30 mouse cellular contexts compared by ENCODE assay signal in the genomic region with DNA sequence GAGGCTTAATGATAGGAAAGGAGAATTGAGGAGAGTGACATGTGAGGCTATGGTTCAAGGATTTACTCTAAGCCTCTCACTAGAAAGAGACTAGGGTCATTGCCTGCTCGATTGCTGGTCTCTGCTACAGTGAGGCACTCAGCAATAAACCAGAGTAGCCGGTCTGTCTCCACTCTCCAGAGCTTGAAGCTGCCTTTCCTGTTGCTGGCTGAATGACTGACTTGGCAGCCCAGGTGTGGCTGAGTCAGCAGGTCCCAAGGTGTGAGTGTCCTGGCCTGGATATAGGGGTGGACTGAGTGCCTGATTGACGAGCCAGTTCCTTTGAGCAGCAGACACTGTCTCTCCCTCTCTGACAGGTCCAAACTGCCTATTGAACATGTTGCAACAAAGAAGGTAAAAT. TPM values are rescaled to one million over a fixed set of nuclear protein-coding genes. Genes with fewer than 3 reads are reported as not detected.
DNase-seq lines count a peak whose midpoint lies in the region; ATAC-seq and TF ChIP-seq lines count a peak whose summit lies in the region.
"Had no signal": no experiment of that assay in that cellular context is flagged by ENCODE, and none has a peak within 500 bp of the region (broad histone marks: within the 10 kb centered on the region; RNA-seq: fewer than 3 reads in every experiment).

No protein-coding gene starts in this region.

- no peaks in the 10 kb centered on the region for H3K36me3 ChIP-seq in intestine, embryonic 15.5 days
- no peaks in the 10 kb centered on the region for H3K36me3 ChIP-seq in intestine, postnatal 0 days (ENCODE audit: control insufficient read depth, insufficient read depth)
- H3K36me3 ChIP-seq in heart, adult 2 months (ENCODE audit: control insufficient read depth, insufficient read depth, low read length): no peaks in the 10 kb centered on the region
- H3K36me3 ChIP-seq: embryonic facial prominence, embryonic 12.5 days; G1E; heart, embryonic 13.5 days; hindbrain, embryonic 12.5 days; limb, embryonic 12.5 days; midbrain, embryonic 13.5 days; neural tube, embryonic 12.5 days had no signal

- no peak overlapping the region for H3K9ac ChIP-seq in intestine, embryonic 15.5 days
- no peak overlapping the region for H3K9ac ChIP-seq in intestine, postnatal 0 days (ENCODE audit: low read depth, low read length)
- H3K9ac ChIP-seq in heart, adult 2 months (ENCODE audit: low read depth, low read length): no peak overlapping the region
- H3K9ac ChIP-seq: embryonic facial prominence, embryonic 12.5 days; forebrain, embryonic 13.5 days; heart, embryonic 13.5 days; hindbrain, embryonic 12.5 days; limb, embryonic 12.5 days; liver, postnatal 0 days; midbrain, embryonic 13.5 days; neural tube, embryonic 12.5 days had no signal

- TF ChIP-seq EP300 in heart, adult 2 months (IDR thresholded peaks at IDR 0.05; ENCODE audit: insufficient read depth, low read depth, low read length): no peak

- peak; percentile 58 for DNase-seq in gonadal fat pad, adult 2 months (ENCODE audit: low read depth)
- DNase-seq in lung, adult 2 months: peak; percentile 29
- DNase-seq in lung, postnatal 25 days (ENCODE audit: low spot score): peak; percentile 39
- no peak for DNase-seq in heart, adult 2 months
- DNase-seq in frontal cortex, postnatal 14 days (ENCODE audit: low spot score in 2 of 2): no peak
- DNase-seq in layer of hippocampus, adult 18-20 months (ENCODE audit: low spot score in 2 of 2): no peak
- DNase-seq: adrenal gland, postnatal 36 days; cerebellum, adult 11 months; cerebellum, postnatal 10 days; gastrocnemius, adult 2 months; kidney, postnatal 14 days; liver, postnatal 0 days; right cerebral cortex, postnatal 25 days; spleen, adult 18-20 months; thymus, postnatal 36 days had no signal

- ATAC-seq in intestine, embryonic 15.5 days: peak; percentile 45; the same call in 1 of the 2 replicates
- ATAC-seq in intestine, postnatal 0 days: no peak
- ATAC-seq: forebrain, embryonic 13.5 days; liver, postnatal 0 days; midbrain, embryonic 13.5 days; Patski had no signal

- no peak overlapping the region for H3K27ac ChIP-seq in intestine, embryonic 15.5 days
- no peak overlapping the region for H3K27ac ChIP-seq in intestine, postnatal 0 days (ENCODE audit: low read depth, low read length)
- H3K27ac ChIP-seq in heart, adult 2 months: no peak overlapping the region
- H3K27ac ChIP-seq: embryonic facial prominence, embryonic 12.5 days; forebrain, embryonic 13.5 days; gastrocnemius, adult 2 months; heart, embryonic 13.5 days; hindbrain, embryonic 12.5 days; limb, embryonic 12.5 days; midbrain, embryonic 13.5 days; neural tube, embryonic 12.5 days had no signal

- H3K27me3 ChIP-seq in intestine, embryonic 15.5 days (replicated peaks): no peaks in the 10 kb centered on the region
- no peaks in the 10 kb centered on the region for H3K27me3 ChIP-seq in intestine, postnatal 0 days (replicated peaks; ENCODE audit: control insufficient read depth, insufficient read depth, low read length)
- no peaks in the 10 kb centered on the region for H3K27me3 ChIP-seq in heart, adult 2 months (ENCODE audit: control insufficient read depth, insufficient read depth, low read length)
- H3K27me3 ChIP-seq: CH12.LX; embryonic facial prominence, embryonic 12.5 days; forebrain, embryonic 13.5 days; heart, embryonic 13.5 days; hindbrain, embryonic 12.5 days; limb, embryonic 12.5 days; midbrain, embryonic 13.5 days; neural tube, embryonic 12.5 days; Patski had no signal

- H3K9me3 ChIP-seq in intestine, embryonic 15.5 days: no peaks in the 10 kb centered on the region
- H3K9me3 ChIP-seq in intestine, postnatal 0 days (ENCODE audit: control insufficient read depth): no peaks in the 10 kb centered on the region
- H3K9me3 ChIP-seq: embryonic facial prominence, embryonic 12.5 days; forebrain, embryonic 13.5 days; G1E; heart, embryonic 13.5 days; hindbrain, embryonic 12.5 days; limb, embryonic 12.5 days; megakaryocyte, embryonic 14.5 days; midbrain, embryonic 13.5 days; neural tube, embryonic 12.5 days had no signal

- no peaks in the 10 kb centered on the region for H3K79me2 ChIP-seq in heart, adult 2 months (replicated peaks; ENCODE audit: control insufficient read depth, insufficient read depth, low read length)

- no peak for TF ChIP-seq POLR2A in lung, adult 2 months (IDR thresholded peaks at IDR 0.05; ENCODE audit: borderline replicate concordance, extremely low read depth, low read depth, low read length)
- TF ChIP-seq POLR2A in heart, adult 2 months (IDR thresholded peaks at IDR 0.05; ENCODE audit: insufficient read depth, low read depth, low read length): no peak

- no peak for TF ChIP-seq CTCF in intestine, postnatal 0 days (IDR thresholded peaks at IDR 0.05; ENCODE audit: low read depth)
- TF ChIP-seq CTCF in lung, adult 2 months (IDR thresholded peaks at IDR 0.05; ENCODE audit: insufficient read depth, low read length): no peak
- TF ChIP-seq CTCF in heart, adult 2 months (IDR thresholded peaks at IDR 0.05): no peak

- WGBS in intestine, embryonic 15.5 days: 58% methylated on average over 3 of the region's 3 CpGs
- 38% methylated on average over 3 of the region's 3 CpGs for WGBS in intestine, postnatal 0 days
- WGBS in lung, adult 2 months: 59% methylated on average over 3 of the region's 3 CpGs
- 83% methylated on average over 3 of the region's 3 CpGs for WGBS in heart, adult 2 months

- H3K4me3 ChIP-seq in intestine, embryonic 15.5 days (replicated peaks): no peak overlapping the region
- no peak overlapping the region for H3K4me3 ChIP-seq in intestine, postnatal 0 days (ENCODE audit: low read depth, low read length)
- no peak overlapping the region for H3K4me3 ChIP-seq in lung, adult 2 months (replicated peaks; ENCODE audit: extremely low read depth, low read depth, low read length)
- no peak overlapping the region for H3K4me3 ChIP-seq in heart, adult 2 months
- H3K4me3 ChIP-seq: embryonic facial prominence, embryonic 12.5 days; erythroblast, embryonic 14.5 days; forebrain, embryonic 13.5 days; gastrocnemius, adult 2 months; heart, embryonic 13.5 days; hindbrain, embryonic 12.5 days; limb, embryonic 12.5 days; megakaryocyte, embryonic 14.5 days; midbrain, embryonic 13.5 days; neural tube, embryonic 12.5 days had no signal

- intact Hi-C loops in heart, adult 2 months (cut with DNase I): no loop called here

- no peaks in the 10 kb centered on the region for H3K4me1 ChIP-seq in intestine, embryonic 15.5 days (replicated peaks)
- H3K4me1 ChIP-seq in intestine, postnatal 0 days (replicated peaks; ENCODE audit: control insufficient read depth, insufficient read depth, low read length): no peaks in the 10 kb centered on the region
- H3K4me1 ChIP-seq in lung, adult 2 months (ENCODE audit: control insufficient read depth, insufficient read depth, low read length): no peaks in the 10 kb centered on the region
- no peaks in the 10 kb centered on the region for H3K4me1 ChIP-seq in heart, adult 2 months (ENCODE audit: control insufficient read depth, insufficient read depth, low read length)
- H3K4me1 ChIP-seq: embryonic facial prominence, embryonic 12.5 days; forebrain, embryonic 13.5 days; heart, embryonic 13.5 days; hindbrain, embryonic 12.5 days; limb, embryonic 12.5 days; megakaryocyte, embryonic 14.5 days; midbrain, embryonic 13.5 days; neural tube, embryonic 12.5 days had no signal

- H3K4me2 ChIP-seq in intestine, embryonic 15.5 days (replicated peaks): no peak overlapping the region
- no peak overlapping the region for H3K4me2 ChIP-seq in intestine, postnatal 0 days (replicated peaks; ENCODE audit: low read depth)
- H3K4me2 ChIP-seq: embryonic facial prominence, embryonic 12.5 days; forebrain, embryonic 13.5 days; heart, embryonic 13.5 days; hindbrain, embryonic 12.5 days; limb, embryonic 12.5 days; liver, embryonic 11.5 days; midbrain, embryonic 13.5 days; neural tube, embryonic 12.5 days had no signal

RNA-seq across cellular contexts. Expression of gene Zfand6, which starts 41.3 kb away (rescaled TPM):
- polyA plus RNA-seq in intestine, embryonic 15.5 days (2015; fragmentation: Nextera tagmentation; extraction: Ambion mirVana): 162 and 174 TPM in 2 replicates
- 178 and 188 TPM in 2 replicates for polyA plus RNA-seq in intestine, postnatal 0 days (2015; fragmentation: Nextera tagmentation; extraction: Ambion mirVana)
- 98.0 and 128 TPM in 2 replicates for polyA plus RNA-seq in gonadal fat pad, adult 2 months (2012; rRNA removed)
- polyA plus RNA-seq in lung, adult 2 months (2012; rRNA removed): 30.1 and 45.7 TPM in 2 replicates
- total RNA-seq in heart, adult 2 months (2021): 10 to 100 TPM; 82.9 to 93.8 TPM
- polyA plus RNA-seq in heart, adult 2 months (2012; rRNA removed): 72.9 and 227 TPM in 2 replicates
- 10 to 100 TPM; 67.9 to 77.0 TPM for total RNA-seq in layer of hippocampus, adult 18-20 months (2021)

Comparison
In these comparisons a context has a peak if more than half of its experiments do, and no peak if none do; other contexts are left out.
1. DNase-seq: peak in gonadal fat pad, adult 2 months (single experiment), lung, adult 2 months (single experiment) and lung, postnatal 25 days (single experiment); none in heart, adult 2 months (0 of 2), frontal cortex, postnatal 14 days (0 of 2) and layer of hippocampus, adult 18-20 months (0 of 2).